Mouse (Mus musculus) forebrain, embryonic 11.5 days (tissue): ENCODE results near the gene Comtd1. TPM values are rescaled to one million over a fixed set of nuclear protein-coding genes. Genes with fewer than 3 reads are reported as not detected.

Source experiments
- ATAC-seq: fragments of 200-750 bp; cut with Nextera tagmentation; replicated peaks from 2 replicates; pipeline ENCODE4 v1.8.0; 2017; ENCODE audit warnings: moderate TSS enrichment; ENCODE audit not compliant: low FRiP score
- DNase-seq: peaks from one replicate; pipeline ENCODE4 v3.0.0-alpha.2; 2017; ENCODE audit warnings: low spot score
- H3K27ac ChIP-seq: fragments of 300-500 bp; sonication (generic); 2 replicates; pipeline ENCODE4 v1.5.1; 2014; ENCODE audit warnings: low read depth, low read length
- H3K27me3 ChIP-seq: fragments of 300-500 bp; sonication (generic); 2 replicates; pipeline ENCODE4 v1.6.1; 2014; ENCODE audit warnings: mild to moderate bottlenecking, low read length, mixed read lengths; ENCODE audit not compliant: control insufficient read depth, insufficient read depth
- H3K36me3 ChIP-seq: fragments of 300-500 bp; sonication (generic); 2 replicates; pipeline ENCODE4 v1.6.1; 2014; ENCODE audit warnings: mild to moderate bottlenecking, low read length, moderate library complexity, mixed read lengths; ENCODE audit not compliant: control insufficient read depth, insufficient read depth
- H3K4me1 ChIP-seq: fragments of 300-500 bp; sonication (generic); replicated peaks from 2 replicates; pipeline ENCODE4 v1.6.1; 2014; ENCODE audit warnings: low read length, mixed read lengths; ENCODE audit not compliant: control insufficient read depth, insufficient read depth
- H3K4me2 ChIP-seq: fragments of 300-500 bp; sonication (generic); 2 replicates; pipeline ENCODE4 v1.6.1; 2014; ENCODE audit warnings: low read depth, mild to moderate bottlenecking, low read length, moderate library complexity, mixed read lengths; ENCODE audit not compliant: severe bottlenecking
- H3K4me3 ChIP-seq: fragments of 300-500 bp; sonication (generic); 2 replicates; pipeline ENCODE4 v1.5.1; 2014; ENCODE audit warnings: low read depth, low read length
- H3K9ac ChIP-seq: fragments of 300-500 bp; sonication (generic); 2 replicates; pipeline ENCODE4 v1.6.1; 2014; ENCODE audit warnings: low read length
- H3K9me3 ChIP-seq: fragments of 300-500 bp; sonication (generic); 2 replicates; pipeline ENCODE4 v1.6.1; 2016; ENCODE audit warnings: low read length, mixed read lengths; ENCODE audit not compliant: control insufficient read depth
- WGBS: fragments of 180-500 bp; shearing (Covaris S2); extraction: QIAGEN DNeasy Blood & Tissue Kit; methylation state at CpG from one replicate; pipeline ENCODE4 v1.1.7; 2014; 5-methylcytosine and 5-hydroxymethylcytosine counted together
- polyA plus RNA-seq: library from polyadenylated mRNA; unstranded; fragments of >200 nt; fragmentation: Nextera tagmentation; extraction: Ambion mirVana; gene quantifications from 2 replicates; pipeline ENCODE4 v1.2.1, GENCODE M21; 2014

Comtd1 gene
- polyA plus RNA-seq, result 11.9 and 13.7 TPM in 2 replicates

DNA sequence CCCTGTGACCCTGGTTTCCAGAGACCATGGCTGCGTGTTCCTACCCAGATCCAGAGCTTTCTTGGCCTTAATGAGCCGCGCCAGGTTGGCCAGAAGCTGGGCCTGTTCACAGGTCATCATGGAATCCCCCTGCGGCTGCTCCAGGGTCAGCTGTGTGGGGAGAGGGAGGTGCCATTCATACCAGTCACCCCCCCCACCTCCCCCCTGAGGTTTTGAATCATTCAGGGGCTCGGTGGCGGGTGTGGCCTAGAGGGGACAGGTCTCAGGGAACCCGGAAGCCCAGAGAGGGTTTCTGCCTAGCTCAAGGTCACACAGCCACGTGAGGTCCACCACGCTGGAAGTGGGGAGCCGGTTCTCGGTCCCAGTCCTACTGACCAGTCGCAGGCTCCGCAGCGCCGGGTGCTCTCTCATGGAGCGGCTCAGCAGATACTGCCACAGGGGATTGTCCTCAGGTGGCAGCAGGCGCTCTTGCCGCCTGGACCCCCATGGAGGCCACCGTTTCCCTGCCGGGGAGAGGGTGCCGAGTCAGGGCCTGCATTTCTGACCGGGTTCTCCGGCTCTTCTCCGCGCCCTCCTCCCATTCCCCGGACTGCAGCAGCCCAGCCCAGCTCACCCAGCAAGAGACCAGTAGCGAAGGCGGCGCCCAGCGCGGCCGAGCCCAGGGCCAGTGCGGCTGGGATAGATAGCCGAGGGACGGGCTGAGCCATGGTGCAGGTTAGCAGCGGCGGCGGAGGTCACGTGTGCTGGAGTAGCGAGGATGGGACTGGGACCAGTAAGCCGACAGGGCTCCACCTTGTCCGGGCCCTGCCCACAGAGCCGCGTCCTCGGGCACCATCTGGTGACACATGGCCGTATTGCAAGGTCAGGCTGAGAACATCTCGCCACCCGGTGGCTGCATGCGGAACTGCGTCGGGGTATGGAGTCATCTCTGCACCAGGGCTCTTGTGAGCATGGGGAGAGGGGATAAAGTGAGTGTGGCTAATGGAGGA lies at the start of gene Comtd1:
TSS of gene Comtd1 (minus strand) at position 812 of the 989 bp plus-strand sequence.
- peak within 1 kb of the TSS; percentile 73 for H3K9ac ChIP-seq
- H3K27me3 ChIP-seq, result no peaks in the 10 kb centered on the region
- under 1% methylated on average over 51 of the region's 51 CpGs for WGBS
- peaks cover 15% of the 10 kb centered on the region; the same call in 1 of the 2 replicates for H3K4me1 ChIP-seq
- H3K27ac ChIP-seq, result no peak within 1 kb of the TSS
- peak within 1 kb of the TSS; percentile 99 for H3K4me2 ChIP-seq
- no peaks in the 10 kb centered on the region for H3K9me3 ChIP-seq
- peak; percentile 98 for DNase-seq
- peak; percentile 91 for ATAC-seq
- H3K36me3 ChIP-seq, result no peaks in the 10 kb centered on the region; the same call in 1 of the 2 replicates
- H3K4me3 ChIP-seq, result peak within 1 kb of the TSS; percentile 61

DNA sequence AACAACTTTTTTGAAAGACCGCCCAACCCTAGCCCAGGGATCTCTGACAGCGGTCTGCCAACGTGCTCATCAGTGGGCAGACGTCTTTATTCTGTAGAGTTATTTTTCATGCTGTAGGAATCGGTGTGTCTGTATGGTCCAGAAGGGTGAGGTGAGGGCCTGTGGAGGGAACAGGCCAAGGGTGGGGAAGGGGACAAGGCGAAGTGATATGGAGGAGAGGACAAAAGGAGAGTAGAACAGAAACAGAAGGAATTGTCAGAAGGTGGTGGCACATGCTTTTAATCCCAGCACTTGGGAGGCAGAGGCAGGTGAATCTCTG lies 43.5 kb upstream of the Comtd1 start:
- H3K9ac ChIP-seq, result no peak overlapping the region
- H3K27me3 ChIP-seq, result no peaks in the 10 kb centered on the region
- H3K4me2 ChIP-seq, result no peak overlapping the region
- DNase-seq (no peak), ATAC-seq (no peak)
- no peak overlapping the region for H3K4me3 ChIP-seq
- no peaks in the 10 kb centered on the region for H3K4me1 ChIP-seq
- H3K9me3 ChIP-seq, result no peaks in the 10 kb centered on the region
- H3K27ac ChIP-seq, result no peak overlapping the region
- H3K36me3 ChIP-seq, result no peaks in the 10 kb centered on the region
- WGBS, result 90% methylated on average over 6 of the region's 6 CpGs

- Histone ChIP-seq H3K36me3 (no peaks in the 10 kb centered on the region), H3K9ac (no peak overlapping the region), H3K9me3 (no peaks in the 10 kb centered on the region), H3K4me1 (no peaks in the 10 kb centered on the region), H3K4me2 (no peak overlapping the region), H3K4me3 (no peak overlapping the region), H3K27me3 (no peaks in the 10 kb centered on the region), H3K27ac (no peak overlapping the region)
- DNase-seq (no peak), ATAC-seq (no peak)
- 44% methylated on average over 15 of the region's 15 CpGs for WGBS
Measured at GRCm38 (mm10) chr14:21891581-21892340, 43.0 kb upstream of the Comtd1 start.

- ATAC-seq, result no peak
- no peaks in the 10 kb centered on the region for H3K4me1 ChIP-seq
- no peaks in the 10 kb centered on the region for H3K27me3 ChIP-seq
- H3K4me2 ChIP-seq, result no peak overlapping the region
- no peak for DNase-seq
- no peaks in the 10 kb centered on the region for H3K36me3 ChIP-seq
- WGBS, result 93% methylated on average over 2 of the region's 2 CpGs
- no peak overlapping the region for H3K27ac ChIP-seq
- H3K4me3 ChIP-seq, result no peak overlapping the region
- H3K9me3 ChIP-seq, result no peaks in the 10 kb centered on the region
- no peak overlapping the region for H3K9ac ChIP-seq
Measured at GRCm38 (mm10) chr14:21890430-21890829, 41.7 kb upstream of the Comtd1 start.

DNA sequence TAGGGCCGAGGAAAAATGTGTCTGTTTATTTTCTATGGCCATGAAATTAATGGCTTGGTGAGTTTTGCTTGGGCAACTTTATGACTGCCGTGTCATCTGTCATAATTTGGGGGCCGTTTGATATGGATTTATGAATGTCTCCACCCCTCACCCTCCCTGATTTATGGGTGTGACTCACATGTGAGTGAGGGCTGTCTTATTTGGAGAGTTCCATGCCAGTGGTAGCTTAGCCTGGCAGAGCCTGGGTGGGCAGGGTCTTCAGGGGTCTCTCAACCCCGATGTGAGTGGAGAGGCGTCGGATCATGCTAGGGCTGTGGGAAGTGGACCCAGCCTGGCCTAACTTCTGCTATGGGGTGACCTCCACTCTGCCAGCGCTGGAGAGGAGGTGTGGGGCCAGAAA lies 18.0 kb upstream of the Comtd1 start:
- WGBS, result 86% methylated on average over 7 of the region's 7 CpGs
- no peaks in the 10 kb centered on the region for H3K36me3 ChIP-seq
- H3K4me1 ChIP-seq, result no peaks in the 10 kb centered on the region
- no peaks in the 10 kb centered on the region for H3K9me3 ChIP-seq
- DNase-seq (no peak), ATAC-seq (no peak)
- H3K27me3 ChIP-seq, result no peaks in the 10 kb centered on the region
- no peak overlapping the region for H3K4me3 ChIP-seq
- no peak overlapping the region for H3K9ac ChIP-seq
- no peak overlapping the region for H3K27ac ChIP-seq
- no peak overlapping the region for H3K4me2 ChIP-seq

DNA sequence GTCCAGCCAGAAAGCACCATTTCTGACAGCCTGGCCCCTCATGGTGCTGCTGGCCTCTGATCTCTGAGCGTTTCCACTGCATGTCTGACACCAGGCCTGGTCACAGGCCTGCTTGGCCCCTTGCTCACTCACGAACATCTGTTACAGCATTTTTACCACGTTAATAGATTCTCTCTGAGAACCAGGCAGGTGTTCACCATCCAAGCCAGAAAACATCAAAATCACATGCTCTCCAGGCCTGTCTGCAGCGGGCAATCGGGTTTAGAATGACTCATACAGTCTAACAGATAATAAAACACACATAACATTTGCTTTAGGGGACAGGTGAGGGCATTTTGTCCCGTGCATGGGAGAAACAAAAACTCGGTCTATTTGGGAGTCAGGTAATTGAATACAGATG lies 17.5 kb upstream of the Comtd1 start:
- ATAC-seq (no peak), DNase-seq (no peak)
- Histone ChIP-seq H3K27me3 (no peaks in the 10 kb centered on the region), H3K27ac (no peak overlapping the region), H3K4me3 (no peak overlapping the region), H3K4me1 (no peaks in the 10 kb centered on the region), H3K9me3 (no peaks in the 10 kb centered on the region), H3K4me2 (no peak overlapping the region), H3K36me3 (no peaks in the 10 kb centered on the region), H3K9ac (no peak overlapping the region)
- WGBS, result 66% methylated on average over 7 of the region's 7 CpGs

- H3K4me3 ChIP-seq, result no peak overlapping the region
- 85% methylated on average over 14 of the region's 14 CpGs for WGBS
- no peak overlapping the region for H3K4me2 ChIP-seq
- H3K9me3 ChIP-seq, result no peaks in the 10 kb centered on the region
- ATAC-seq (no peak), DNase-seq (no peak)
- H3K27me3 ChIP-seq, result no peaks in the 10 kb centered on the region
- no peak overlapping the region for H3K27ac ChIP-seq
- no peaks in the 10 kb centered on the region for H3K36me3 ChIP-seq
- 0 out of 2 replicates have a peak, but pooled peaks cover 5% of the 10 kb centered on the region for H3K4me1 ChIP-seq
- no peak overlapping the region for H3K9ac ChIP-seq
Measured at GRCm38 (mm10) chr14:21856886-21857285, 8.1 kb upstream of the Comtd1 start.

- no peak for DNase-seq
- no peak for ATAC-seq
- H3K9me3 ChIP-seq, result no peaks in the 10 kb centered on the region
- no peaks in the 10 kb centered on the region for H3K36me3 ChIP-seq
- H3K27ac ChIP-seq, result no peak overlapping the region
- H3K4me1 ChIP-seq, result 0 out of 2 replicates have a peak, but pooled peaks cover 5% of the 10 kb centered on the region
- H3K9ac ChIP-seq, result no peak overlapping the region
- no peak overlapping the region for H3K4me2 ChIP-seq
- no peaks in the 10 kb centered on the region for H3K27me3 ChIP-seq
- H3K4me3 ChIP-seq, result no peak overlapping the region
- WGBS, result 31% methylated on average over 3 of the region's 3 CpGs
Measured at GRCm38 (mm10) chr14:21855961-21856360, 7.2 kb upstream of the Comtd1 start.
